Mouse (Mus musculus) CD4-positive naive resting alpha-beta T cell, adult 57 days (primary cell): Measurements from ENCODE around the gene Bard1. TPM values are rescaled to one million over a fixed set of nuclear protein-coding genes. Genes with fewer than 3 reads are reported as not detected.

Source experiments
- total RNA-seq: library from RNA; stranded (reverse); gene quantifications from one replicate; pipeline ENCODE4 v1.2.4, GENCODE M21; 2023

Gene Bard1
- 2.5 TPM for total RNA-seq

DNA sequence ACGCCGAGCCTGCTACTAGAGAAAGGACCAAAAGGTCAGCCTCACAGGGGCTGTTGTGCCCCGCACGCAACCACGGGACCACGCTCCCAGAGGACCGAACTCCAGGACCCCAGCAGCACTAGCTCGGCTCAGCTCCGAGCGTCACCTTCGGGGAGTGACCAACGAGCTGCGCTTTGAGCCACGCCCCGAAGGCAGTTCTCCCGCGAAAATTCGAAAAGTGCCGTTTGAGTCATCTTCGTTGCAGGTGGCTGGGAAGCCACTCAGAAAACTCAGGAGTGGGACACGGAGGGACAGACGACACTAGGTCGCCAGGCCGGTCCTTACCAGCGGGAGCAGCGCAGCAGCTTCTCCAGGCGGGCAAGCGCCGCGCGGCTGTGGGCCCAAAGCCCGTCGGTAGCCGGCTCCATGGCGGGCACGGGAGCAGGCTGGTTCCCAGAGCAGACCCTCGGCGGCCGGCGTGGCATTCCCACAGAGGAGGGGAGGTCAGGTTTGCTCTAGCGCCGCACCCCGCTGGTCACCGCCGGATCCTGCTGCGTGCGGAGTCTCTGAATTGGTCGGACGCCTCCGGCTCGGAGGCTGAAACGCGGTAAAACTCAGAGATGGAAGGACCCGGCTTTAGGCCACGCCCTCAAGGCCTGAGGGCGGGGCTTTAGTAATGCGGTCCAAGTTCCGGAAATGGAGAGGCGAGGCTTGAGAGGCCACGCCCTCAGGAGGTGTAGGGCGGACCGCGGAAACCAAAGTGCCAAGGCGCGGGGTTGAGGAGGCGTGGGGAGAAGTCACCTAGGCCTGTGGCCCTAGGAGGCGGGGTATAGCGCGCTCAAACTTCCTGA lies at the start of gene Bard1:
TSS of gene Bard1 (minus strand) at position 803 of the 830 bp plus-strand sequence.

